Mouse (Mus musculus) embryonic facial prominence, embryonic 13.5 days (tissue): ENCODE data around the gene Nxph3. TPM values are rescaled to one million over a fixed set of nuclear protein-coding genes. Genes with fewer than 3 reads are reported as not detected.

ENCODE experiments used
- ATAC-seq: fragments of 200-750 bp; cut with Nextera tagmentation; 2 replicates; pipeline ENCODE4 v1.8.0; 2017; ENCODE audit warnings: low read depth; ENCODE audit not compliant: insufficient number of reproducible peaks, insufficient read depth, low FRiP score, low TSS enrichment
- H3K27ac ChIP-seq: fragments of 300-500 bp; sonication (generic); 2 replicates; pipeline ENCODE4 v1.5.1; 2015; ENCODE audit warnings: moderate library complexity, mild to moderate bottlenecking, inconsistent platforms
- H3K27me3 ChIP-seq: fragments of 300-500 bp; sonication (generic); 2 replicates; pipeline ENCODE4 v1.6.1; 2015; ENCODE audit warnings: mild to moderate bottlenecking, inconsistent platforms
- H3K36me3 ChIP-seq: fragments of 300-500 bp; sonication (generic); 2 replicates; pipeline ENCODE4 v1.6.1; 2015; ENCODE audit warnings: mild to moderate bottlenecking, inconsistent platforms
- H3K4me1 ChIP-seq: fragments of 300-500 bp; sonication (generic); 2 replicates; pipeline ENCODE4 v1.6.1; 2015; ENCODE audit warnings: inconsistent platforms
- H3K4me2 ChIP-seq: fragments of 300-500 bp; sonication (generic); 2 replicates; pipeline ENCODE4 v1.6.1; 2015; ENCODE audit warnings: moderate library complexity, mild to moderate bottlenecking, inconsistent platforms
- H3K4me3 ChIP-seq: fragments of 300-500 bp; sonication (generic); 2 replicates; pipeline ENCODE4 v1.5.1; 2015; ENCODE audit warnings: mild to moderate bottlenecking, inconsistent platforms
- H3K9ac ChIP-seq: fragments of 300-500 bp; sonication (generic); 2 replicates; pipeline ENCODE4 v1.6.1; 2015; ENCODE audit warnings: mild to moderate bottlenecking, inconsistent platforms
- H3K9me3 ChIP-seq: fragments of 300-500 bp; sonication (generic); 2 replicates; pipeline ENCODE4 v1.6.1; 2016; ENCODE audit warnings: inconsistent platforms
- WGBS: fragments of 180-500 bp; shearing (Covaris S2); methylation state at CpG from one replicate; pipeline ENCODE4 v1.1.7; 2015; ENCODE audit warnings: mixed read lengths; 5-methylcytosine and 5-hydroxymethylcytosine counted together
- polyA plus RNA-seq: library from polyadenylated mRNA; unstranded; fragments of >200 nt; fragmentation: Nextera tagmentation; extraction: Ambion mirVana; gene quantifications from 2 replicates; pipeline ENCODE4 v1.2.1, GENCODE M21; 2015

Gene Nxph3
- polyA plus RNA-seq, 1 experiment from 2014 or later: 1.6 TPM

DNA sequence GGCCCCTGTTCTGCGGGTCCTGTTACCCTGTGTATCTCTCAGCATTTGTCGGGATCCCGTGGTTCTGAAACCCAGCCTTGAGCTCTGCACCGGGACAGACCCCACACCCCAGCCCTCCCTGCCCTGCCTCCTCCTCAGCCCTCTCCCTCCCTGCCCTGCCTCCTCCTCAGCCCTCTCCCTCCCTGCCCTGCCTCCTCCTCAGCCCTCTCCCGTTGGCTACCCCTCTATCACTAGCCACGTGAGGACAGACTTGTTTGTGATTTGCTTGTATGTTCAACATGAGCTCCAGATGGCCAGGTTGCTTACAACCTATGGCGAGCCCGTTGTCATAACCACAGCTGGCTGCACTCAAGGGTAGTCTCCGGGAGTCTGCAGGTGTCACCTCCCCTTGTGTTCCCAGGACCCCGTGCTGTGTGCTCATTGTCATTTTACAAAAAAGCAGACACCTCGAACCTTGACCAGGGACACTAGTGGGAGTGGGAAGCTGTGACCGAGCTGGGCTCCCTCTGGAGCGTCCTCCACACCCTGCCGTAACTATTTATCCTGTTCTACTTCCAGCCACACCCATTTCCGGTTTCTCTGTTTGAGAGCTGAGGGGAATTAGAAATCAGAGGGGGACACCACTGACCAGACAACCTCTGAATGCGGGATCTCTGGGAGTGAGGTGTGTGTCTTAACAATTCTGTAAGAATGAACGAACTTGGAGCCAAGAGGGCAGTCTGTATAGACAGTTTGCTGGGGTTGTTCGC is 26.4 kb upstream of the Nxph3 start:
- Histone ChIP-seq H3K4me2 (no peak overlapping the region), H3K9me3 (no peaks in the 10 kb centered on the region), H3K9ac (no peak overlapping the region), H3K4me1 (peaks cover 48% of the 10 kb centered on the region), H3K36me3 (no peaks in the 10 kb centered on the region), H3K4me3 (no peak overlapping the region), H3K27me3 (no peaks in the 10 kb centered on the region), H3K27ac (no peak overlapping the region)
- no peak for ATAC-seq
- 27% methylated on average over 18 of the region's 18 CpGs for WGBS

DNA sequence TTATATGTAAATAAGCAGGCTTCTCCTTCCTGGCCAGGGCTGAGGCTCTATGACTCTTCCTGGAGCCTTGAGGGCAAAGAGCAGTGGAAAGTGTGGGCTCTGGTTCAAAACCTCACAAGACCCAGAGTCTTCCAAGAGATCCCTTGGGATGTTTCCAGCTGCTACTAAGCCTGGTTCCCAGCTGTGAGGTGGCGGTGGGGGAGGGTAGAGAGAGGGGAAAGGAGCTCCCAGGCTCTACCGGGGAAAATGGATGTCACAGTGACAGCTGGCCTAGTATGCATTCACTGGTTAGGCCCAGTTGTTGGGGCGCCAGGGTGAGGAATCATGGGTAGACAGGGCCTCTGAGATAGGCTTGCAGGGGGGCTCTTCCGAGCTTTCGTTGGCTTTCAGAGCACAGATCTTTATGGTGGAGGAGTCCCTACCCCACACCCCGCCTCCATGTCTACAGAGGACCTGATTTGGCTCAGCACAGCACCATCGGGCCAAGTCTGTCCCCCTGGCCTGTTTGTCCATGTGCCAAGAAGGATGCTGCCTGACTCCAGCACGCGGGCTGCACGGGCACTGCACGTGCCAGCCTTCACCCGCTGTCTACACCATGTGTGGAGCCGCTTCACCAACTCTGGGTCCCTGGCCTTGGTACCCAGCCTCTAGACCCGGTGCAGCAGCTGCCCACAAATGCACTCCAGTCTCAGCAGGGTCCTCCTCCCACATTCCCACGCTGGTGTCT is 24.2 kb upstream of the Nxph3 start:
- peak overlapping the region; percentile 34; the same call in 1 of the 2 replicates for H3K27ac ChIP-seq
- H3K4me3 ChIP-seq: no peak overlapping the region
- 65% methylated on average over 15 of the region's 15 CpGs for WGBS
- H3K9ac ChIP-seq: no peak overlapping the region
- H3K27me3 ChIP-seq: no peaks in the 10 kb centered on the region
- peaks cover 49% of the 10 kb centered on the region for H3K4me1 ChIP-seq
- no peaks in the 10 kb centered on the region for H3K9me3 ChIP-seq
- ATAC-seq: no peak
- no peaks in the 10 kb centered on the region for H3K36me3 ChIP-seq
- no peak overlapping the region for H3K4me2 ChIP-seq

- Histone ChIP-seq H3K4me1 (peaks cover 18% of the 10 kb centered on the region), H3K27me3 (0 out of 2 replicates have a peak, but pooled peaks cover 4% of the 10 kb centered on the region), H3K9ac (peak overlapping the region; percentile 51; the same call in 1 of the 2 replicates), H3K9me3 (no peaks in the 10 kb centered on the region), H3K4me2 (peak overlapping the region; percentile 55), H3K27ac (no peak overlapping the region), H3K4me3 (peak overlapping the region; percentile 19), H3K36me3 (no peaks in the 10 kb centered on the region)
- 23% methylated on average over 24 of the region's 24 CpGs for WGBS
- peak; percentile 72; the same call in 1 of the 2 replicates for ATAC-seq
Observed at GRCm38 (mm10) chr11:95533484-95534160, 19.3 kb upstream of the Nxph3 start.

DNA sequence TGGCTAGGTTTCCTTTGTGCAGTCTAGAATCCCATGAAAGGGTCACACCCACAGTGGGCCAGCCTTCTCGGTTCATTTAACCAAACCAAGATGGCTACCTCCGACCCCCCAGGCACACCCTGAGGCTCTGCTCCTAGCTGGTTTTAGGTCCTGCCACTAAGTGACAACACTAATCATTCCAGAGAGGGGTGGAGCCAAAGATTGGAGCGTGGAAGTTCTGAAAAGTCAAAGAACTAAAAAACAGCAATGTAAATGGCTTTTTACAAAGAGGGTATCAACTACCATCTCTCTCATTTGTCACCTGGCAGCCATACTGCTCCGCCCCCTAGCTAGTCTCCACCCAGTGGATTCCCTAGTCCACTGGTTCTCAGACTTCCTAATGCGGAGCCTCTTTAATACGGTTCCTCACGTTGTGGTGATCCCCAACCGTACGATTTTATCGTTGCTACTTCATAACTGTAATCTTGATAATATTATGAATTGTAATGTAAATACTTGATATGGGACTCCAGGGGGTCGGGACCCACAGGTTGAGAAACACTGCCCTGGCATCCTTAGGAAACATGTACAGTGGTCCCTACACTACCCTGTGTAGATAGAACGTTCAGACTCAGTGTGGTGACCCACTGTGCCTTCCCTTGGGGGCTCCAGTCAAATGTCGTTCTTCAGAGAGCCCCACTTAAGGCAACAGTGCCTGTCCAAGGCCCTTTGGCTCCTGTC is 18.1 kb upstream of the Nxph3 start:
- 73% methylated on average over 13 of the region's 13 CpGs for WGBS
- 0 out of 2 replicates have a peak, but pooled peaks cover 4% of the 10 kb centered on the region for H3K27me3 ChIP-seq

DNA sequence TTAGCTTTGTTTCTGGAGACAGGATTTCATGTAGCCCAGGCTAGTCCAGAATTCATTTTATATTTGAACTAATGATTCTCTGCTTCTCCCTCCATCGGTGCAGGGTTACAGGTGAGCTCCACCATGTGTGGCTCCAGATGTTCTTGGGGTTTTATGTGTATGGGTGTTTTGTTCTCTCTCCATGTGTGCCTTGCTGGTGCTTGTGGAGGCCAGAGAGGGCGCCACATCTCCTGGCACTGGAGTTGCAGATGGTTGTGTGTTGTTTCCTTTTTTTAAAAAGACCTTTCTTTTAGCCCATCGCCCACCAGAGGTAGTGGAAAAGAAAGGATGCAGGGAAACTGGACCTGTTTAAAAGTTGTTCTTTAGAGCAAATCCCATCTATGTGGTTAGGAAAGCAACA is 13.9 kb upstream of the Nxph3 start:
- 76% methylated on average over 3 of the region's 3 CpGs for WGBS
- Histone ChIP-seq H3K27ac (no peak overlapping the region), H3K4me1 (peaks cover 7% of the 10 kb centered on the region), H3K4me2 (no peak overlapping the region), H3K27me3 (0 out of 2 replicates have a peak, but pooled peaks cover 4% of the 10 kb centered on the region), H3K36me3 (no peaks in the 10 kb centered on the region), H3K9ac (no peak overlapping the region), H3K4me3 (no peak overlapping the region), H3K9me3 (no peaks in the 10 kb centered on the region)
- ATAC-seq: no peak

More for the DNA sequence above, 18.1 kb upstream of the Nxph3 start:
- Histone ChIP-seq H3K4me3 (no peak overlapping the region), H3K4me1 (0 out of 2 replicates have a peak, but pooled peaks cover 9% of the 10 kb centered on the region), H3K27ac (no peak overlapping the region), H3K4me2 (no peak overlapping the region), H3K9me3 (no peaks in the 10 kb centered on the region), H3K36me3 (no peaks in the 10 kb centered on the region), H3K9ac (no peak overlapping the region)
- no peak for ATAC-seq

GRCm38 (mm10) chr11:95527307-95527706 is 12.9 kb upstream of the Nxph3 start:
- Histone ChIP-seq H3K9ac (no peak overlapping the region), H3K27ac (no peak overlapping the region), H3K4me2 (no peak overlapping the region), H3K4me3 (no peak overlapping the region), H3K27me3 (no peaks in the 10 kb centered on the region), H3K36me3 (no peaks in the 10 kb centered on the region), H3K9me3 (no peaks in the 10 kb centered on the region), H3K4me1 (peaks cover 7% of the 10 kb centered on the region)
- ATAC-seq: no peak
- WGBS: 82% methylated on average over 8 of the region's 8 CpGs

- Histone ChIP-seq H3K27ac (no peak overlapping the region; the same call in 1 of the 2 replicates), H3K4me3 (peak overlapping the region; percentile 28), H3K4me1 (peaks cover 47% of the 10 kb centered on the region), H3K27me3 (peaks cover under 1% of the 10 kb centered on the region; the same call in 1 of the 2 replicates), H3K9ac (peak overlapping the region; percentile 44; the same call in 1 of the 2 replicates), H3K36me3 (no peaks in the 10 kb centered on the region), H3K4me2 (peak overlapping the region; percentile 57), H3K9me3 (no peaks in the 10 kb centered on the region)
- 1% methylated on average over 13 of the region's 13 CpGs for WGBS
- ATAC-seq: 0 out of 2 replicates have a peak, but pooled peaks have one; percentile 35
Observed at GRCm38 (mm10) chr11:95521563-95521962, 7.2 kb upstream of the Nxph3 start.

DNA sequence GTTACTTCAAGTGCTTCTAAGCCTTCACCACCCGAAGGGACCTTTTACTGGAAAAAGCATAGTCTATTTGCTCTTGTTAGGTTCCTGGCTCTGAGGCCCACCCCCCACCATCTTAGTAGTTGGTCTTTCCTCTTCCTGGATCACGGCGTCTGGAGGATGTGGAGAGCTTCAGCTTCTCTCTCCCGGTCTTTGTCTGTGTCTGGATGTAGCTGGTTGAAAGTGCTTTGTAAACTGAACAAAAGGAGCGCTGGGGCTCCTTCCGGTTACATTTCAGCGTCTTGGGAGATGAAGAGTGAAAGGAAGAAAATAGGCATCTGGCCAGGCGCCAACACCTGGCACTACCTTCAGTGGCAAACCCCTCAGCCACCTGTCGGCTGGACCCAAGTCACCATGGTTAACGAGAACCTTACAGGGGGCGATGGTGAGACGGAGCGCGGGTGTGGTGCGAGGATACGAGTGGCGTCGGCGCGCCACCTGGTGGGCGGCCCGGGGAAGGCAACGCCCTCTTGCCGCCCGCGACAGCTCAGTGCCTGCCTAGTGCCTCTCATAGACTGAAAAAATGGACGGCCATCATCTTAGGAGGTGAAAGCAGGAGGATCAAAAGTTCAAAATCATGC is 6.2 kb upstream of the Nxph3 start:
- no peak overlapping the region; the same call in 1 of the 2 replicates for H3K9ac ChIP-seq
- H3K27me3 ChIP-seq: peaks cover 6% of the 10 kb centered on the region
- peak overlapping the region; percentile 26 for H3K4me3 ChIP-seq
- peak overlapping the region; percentile 62 for H3K27ac ChIP-seq
- no peak for ATAC-seq
- H3K4me1 ChIP-seq: peaks cover 56% of the 10 kb centered on the region
- no peaks in the 10 kb centered on the region for H3K9me3 ChIP-seq
- no peaks in the 10 kb centered on the region for H3K36me3 ChIP-seq
- WGBS: 6% methylated on average over 27 of the region's 27 CpGs
- peak overlapping the region; percentile 57 for H3K4me2 ChIP-seq

GRCm38 (mm10) chr11:95519996-95520395 is 5.6 kb upstream of the Nxph3 start:
- H3K36me3 ChIP-seq: no peaks in the 10 kb centered on the region
- no peak overlapping the region; the same call in 1 of the 2 replicates for H3K4me2 ChIP-seq
- peak overlapping the region; percentile 62; the same call in 1 of the 2 replicates for H3K27ac ChIP-seq
- H3K9me3 ChIP-seq: no peaks in the 10 kb centered on the region
- peaks cover 12% of the 10 kb centered on the region for H3K27me3 ChIP-seq
- 59% methylated on average over 3 of the region's 3 CpGs for WGBS
- H3K4me1 ChIP-seq: peaks cover 57% of the 10 kb centered on the region
- H3K4me3 ChIP-seq: no peak overlapping the region
- no peak for ATAC-seq
- no peak overlapping the region for H3K9ac ChIP-seq

- Histone ChIP-seq H3K9me3 (no peaks in the 10 kb centered on the region), H3K27me3 (peaks cover 19% of the 10 kb centered on the region), H3K4me3 (no peak overlapping the region), H3K27ac (no peak overlapping the region), H3K9ac (no peak overlapping the region), H3K36me3 (no peaks in the 10 kb centered on the region), H3K4me2 (no peak overlapping the region), H3K4me1 (peaks cover 58% of the 10 kb centered on the region)
- no peak for ATAC-seq
- 55% methylated on average over 10 of the region's 10 CpGs for WGBS
Observed at GRCm38 (mm10) chr11:95519299-95519698, 4.9 kb upstream of the Nxph3 start.
